Mouse (Mus musculus): ENCODE results near the gene Olfr311. TPM values are rescaled to one million over a fixed set of nuclear protein-coding genes. Genes with fewer than 3 reads are reported as not detected.
"Not testable (repeated sequence)": the region's sequence is repeated elsewhere in the genome, so short reads cannot be mapped to it uniquely, and the experiment has no call there.

The Olfr311 gene
- total RNA-seq (2021): not detected
- long read RNA-seq, experiment 1: 0 reads
- long read RNA-seq, experiment 2: 0 reads

DNA sequence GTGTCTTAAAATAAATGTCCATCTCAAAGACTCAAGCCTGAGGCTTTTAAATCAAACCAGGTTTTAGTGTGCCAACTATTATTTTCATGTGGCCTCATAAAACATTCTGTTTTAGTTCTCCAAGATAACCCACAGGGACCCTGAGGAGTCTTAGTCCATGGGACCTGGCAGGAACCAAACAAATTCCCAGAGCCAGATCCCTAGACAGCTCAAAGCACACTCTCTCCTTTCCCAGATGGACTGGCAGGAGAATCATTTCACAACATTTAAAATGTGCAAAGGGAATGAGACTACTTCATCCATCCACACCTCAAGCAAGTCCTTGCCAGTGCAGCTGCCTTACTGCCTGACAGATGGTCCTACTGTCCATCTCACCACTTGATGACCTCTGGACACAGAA, at the start of gene Olfr311:
Olfr311 (plus strand) TSS at position 301 of the 400 bp plus-strand sequence.
- not testable (repeated sequence) for DNase-seq

DNA sequence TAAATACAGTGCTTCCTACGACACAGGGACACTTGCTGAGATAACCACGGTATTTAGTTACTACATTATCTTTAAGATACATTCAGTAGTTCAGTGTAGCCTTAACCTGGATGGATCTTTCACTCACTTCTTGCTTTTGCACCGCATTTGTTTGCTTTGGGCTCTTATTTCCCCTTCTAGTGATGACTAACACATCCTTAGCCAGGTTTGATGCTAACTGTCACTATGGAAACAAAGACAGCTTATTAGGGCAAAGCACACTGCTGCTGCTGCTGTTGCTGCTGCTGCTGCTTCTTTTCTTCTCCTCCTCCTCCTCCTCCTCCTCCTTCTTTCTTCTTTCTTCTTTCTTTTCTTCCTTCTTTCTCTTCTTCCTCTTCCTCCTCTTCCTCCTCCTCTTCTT, 49.5 kb upstream of the Olfr311 start:
- no peak for DNase-seq

DNA sequence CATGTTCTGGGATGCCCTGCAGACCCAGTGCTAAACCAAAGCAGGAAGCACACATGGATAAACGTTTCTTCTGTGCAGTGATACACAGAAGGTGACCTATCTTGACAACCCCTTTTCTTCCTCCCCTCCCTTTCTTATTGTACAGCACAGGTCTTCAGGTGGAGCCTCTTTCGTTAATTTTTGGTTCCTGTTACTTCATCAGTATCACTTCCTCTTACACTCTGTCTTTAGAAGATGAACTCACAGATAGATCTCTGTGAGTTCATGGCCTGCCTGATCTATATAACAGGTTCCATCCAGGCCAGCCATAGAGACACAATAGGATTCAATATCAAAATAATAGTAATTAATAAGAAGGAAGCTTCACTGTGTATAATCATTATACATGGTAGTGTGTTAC, 49.0 kb upstream of the Olfr311 start:
- no peak for DNase-seq

DNA sequence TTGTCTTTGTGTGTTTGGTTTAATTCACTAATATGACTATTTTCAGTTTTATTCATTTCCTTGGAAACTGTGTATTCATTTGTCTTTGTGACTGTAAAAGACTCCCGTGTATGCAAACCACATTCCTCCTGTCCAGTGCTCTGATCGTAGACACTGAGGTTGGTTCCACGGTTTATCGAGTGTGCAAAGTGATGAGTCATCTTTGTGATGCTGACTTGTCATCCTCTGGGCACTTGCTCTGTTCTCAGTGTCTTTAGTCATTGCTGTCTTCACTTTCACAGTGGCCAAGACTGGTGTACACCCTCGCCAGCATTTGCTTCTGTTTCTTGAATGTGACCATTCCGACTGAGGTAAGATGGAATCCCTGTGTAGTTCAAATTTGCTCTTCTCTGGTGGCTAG, 48.4 kb upstream of the Olfr311 start:
- DNase-seq: no peak

DNA sequence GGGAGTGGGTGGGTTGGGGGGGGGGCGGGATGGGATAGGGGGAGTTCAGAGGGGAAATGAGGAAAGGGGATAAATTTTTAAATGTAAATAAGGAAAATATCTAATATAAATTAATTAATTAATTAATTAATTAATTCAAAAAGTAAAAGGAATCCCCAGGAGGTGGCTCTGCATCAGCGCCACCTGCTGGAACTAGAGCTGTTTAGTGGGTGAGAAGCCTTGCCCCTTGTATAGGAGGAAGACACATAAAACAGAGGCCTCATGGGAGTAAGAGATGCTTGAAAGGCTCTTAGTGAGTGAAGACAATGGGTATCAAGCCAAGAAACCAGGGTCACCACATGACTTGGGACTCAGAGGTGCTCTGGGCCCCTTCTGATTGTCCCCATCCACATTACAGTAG, 43.2 kb upstream of the Olfr311 start:
- DNase-seq: no peak

DNA sequence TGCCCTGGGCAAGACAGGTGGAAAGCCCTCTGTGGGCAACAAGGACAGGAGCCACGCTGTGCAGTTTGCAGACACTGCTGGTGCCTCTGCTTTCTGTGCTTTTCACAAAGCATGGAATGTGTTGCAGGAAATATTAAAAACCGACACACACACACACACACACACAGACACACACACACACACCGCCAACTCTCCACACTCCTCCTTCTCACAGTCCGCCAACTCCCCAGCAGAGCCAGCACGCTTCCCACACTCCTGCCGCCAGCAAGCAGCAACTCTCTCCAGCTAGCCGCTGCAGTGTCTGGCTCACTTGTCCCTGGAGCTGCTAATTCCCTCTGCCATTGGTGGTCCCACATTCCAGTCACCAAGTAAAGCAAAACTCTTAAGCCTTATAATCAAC, 42.2 kb upstream of the Olfr311 start:
- no peak for DNase-seq

DNA sequence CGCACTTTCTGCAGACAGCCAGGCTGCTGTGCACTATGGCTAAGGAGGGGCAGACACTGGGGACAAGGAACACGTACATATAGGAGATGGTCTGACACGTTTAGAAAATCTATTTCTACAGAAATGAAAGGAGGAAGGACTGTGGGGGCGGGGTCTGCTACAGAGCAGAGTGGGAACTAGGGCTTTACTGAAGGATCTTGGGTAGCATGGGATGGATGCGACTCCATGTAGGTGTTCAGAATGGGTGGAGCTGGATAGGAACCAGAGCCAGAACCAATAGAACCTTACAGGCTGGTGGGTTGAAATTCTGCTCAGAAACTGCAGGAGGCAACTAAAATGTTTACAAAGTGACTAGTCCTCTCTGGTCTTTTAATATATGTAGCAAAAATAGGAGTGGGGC, 39.3 kb upstream of the Olfr311 start:
- no peak for DNase-seq

DNA sequence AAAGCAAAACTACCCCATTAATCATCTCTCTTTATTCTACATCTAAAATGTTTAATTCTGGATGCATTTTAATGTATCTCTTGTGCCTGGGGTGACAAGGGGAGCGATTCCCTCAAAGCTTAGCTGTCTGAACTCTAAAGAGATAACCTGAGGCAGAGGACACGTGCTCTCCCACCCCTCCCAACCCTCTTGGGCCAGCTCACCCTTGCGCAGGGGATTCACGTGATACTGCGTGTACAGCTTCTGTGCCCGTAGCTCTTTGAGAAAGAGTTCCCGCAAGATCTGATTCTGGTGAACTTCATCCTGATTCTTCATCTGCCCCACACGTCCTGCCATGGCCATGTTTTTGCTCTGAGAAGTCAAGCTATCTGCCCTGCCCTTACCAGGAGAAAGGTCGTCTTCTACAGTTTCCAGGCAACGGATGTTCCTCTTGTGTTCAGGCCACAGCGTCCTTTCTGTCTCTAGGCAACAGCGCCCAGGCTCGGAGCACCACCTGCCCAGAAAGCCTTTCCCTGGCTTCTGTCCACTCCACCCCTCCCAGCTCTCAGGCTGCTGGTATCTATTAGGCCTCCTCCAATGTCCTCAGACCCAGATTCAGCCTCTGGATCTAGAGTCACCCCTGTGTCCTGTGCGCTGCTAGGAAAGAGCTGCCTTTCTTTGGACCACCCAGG, 37.4 kb upstream of the Olfr311 start, which contains the start of gene Fam183b:
Fam183b (minus strand) TSS at position 403 of the 671 bp plus-strand sequence.
- peak in 1 of 2 experiments; percentile 7 for DNase-seq

DNA sequence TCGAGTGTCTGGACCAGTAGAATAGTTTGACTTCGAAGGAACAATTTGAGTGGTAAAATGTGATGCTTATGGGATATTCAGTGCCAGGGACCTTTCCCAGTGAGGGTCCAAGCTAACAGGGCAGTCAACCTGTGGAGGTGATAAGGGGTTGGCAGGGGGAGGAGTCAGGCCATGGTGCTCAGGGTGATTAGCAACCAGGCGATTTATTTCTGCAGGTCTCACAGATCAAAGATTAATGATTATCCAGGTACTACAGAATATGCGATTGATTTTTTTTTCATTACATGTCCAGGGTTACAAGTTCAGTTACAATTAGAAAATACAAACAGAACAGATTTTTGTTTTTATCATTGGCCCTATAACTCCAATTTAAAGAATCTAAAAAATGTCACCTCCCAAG, 35.2 kb upstream of the Olfr311 start:
- DNase-seq: no peak

DNA sequence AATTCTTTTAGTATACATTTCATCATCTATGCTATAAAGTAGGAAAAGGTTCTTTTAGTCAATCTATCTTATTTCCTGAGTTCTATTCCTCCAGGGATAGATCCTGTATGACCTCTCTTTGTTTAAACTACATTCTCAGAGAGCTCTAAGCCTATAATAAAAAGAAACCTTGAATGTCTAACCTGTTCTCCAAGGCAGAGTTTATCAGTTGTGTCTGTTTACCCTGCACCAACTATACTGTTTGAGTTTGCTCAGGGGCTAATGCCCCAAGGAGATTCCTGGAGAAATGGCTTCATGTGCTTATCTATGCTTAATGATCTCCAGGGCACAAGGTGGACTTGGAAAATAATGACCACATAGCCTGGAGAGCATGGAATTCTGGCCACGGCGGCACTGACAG, 34.7 kb upstream of the Olfr311 start:
- no peak for DNase-seq

DNA sequence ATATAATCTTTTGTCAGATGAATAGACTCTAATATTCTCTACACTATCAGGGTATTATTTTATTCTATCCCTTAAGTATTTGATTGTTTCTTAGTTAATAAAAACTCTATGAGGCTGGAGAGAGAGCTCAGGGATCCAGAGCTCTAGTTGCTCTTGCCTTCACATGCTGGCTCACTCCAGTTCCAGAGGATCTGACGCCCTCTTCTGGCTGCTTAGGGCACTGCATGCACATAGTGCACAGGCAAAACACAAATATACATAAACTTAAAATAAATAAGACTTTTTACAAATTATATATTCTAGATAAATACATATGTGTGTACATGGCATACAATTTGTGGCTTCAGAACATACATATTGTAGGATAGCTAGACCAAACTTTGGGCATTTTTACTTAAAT, 27.1 kb upstream of the Olfr311 start:
- no peak for DNase-seq

DNA sequence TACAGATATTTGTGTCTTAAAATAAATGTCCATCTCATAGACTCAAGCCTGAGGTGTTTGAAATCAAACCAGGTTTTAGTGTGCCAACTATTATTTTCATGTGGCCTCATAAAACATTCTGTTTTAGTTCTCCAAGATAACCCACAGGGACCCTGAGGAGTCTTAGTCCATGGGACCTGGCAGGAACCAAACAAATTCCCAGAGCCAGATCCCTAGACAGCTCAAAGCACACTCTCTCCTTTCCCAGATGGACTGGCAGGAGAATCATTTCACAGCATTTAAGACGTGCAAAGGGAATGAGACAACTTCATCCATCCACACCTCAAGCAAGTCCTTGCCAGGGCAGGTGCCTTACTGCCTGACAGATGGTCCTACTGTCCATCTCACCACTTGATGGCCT, 24.4 kb upstream of the Olfr311 start, which contains the start of gene Olfr313:
Olfr313 (plus strand) TSS at position 301 of the 400 bp plus-strand sequence.
- DNase-seq: not testable (repeated sequence)

DNA sequence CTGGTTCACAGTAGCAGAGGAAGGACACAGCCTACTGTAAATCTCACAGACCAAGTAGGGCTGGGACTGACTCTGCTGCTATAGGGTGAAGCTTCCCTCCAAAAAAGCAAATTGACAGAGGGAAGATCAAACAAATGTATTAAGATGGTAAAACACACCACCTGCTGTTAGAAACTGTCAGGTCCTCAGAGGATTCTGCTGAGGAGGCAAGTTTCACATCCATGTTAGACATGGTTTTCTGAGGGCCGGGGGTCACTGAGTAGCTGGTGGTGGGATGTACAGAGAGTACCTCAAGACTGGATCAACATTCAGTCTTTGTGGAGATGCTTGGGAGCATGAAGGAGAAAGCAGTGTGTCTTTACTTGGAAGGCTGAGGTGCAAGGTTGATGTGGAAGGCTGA, 23.4 kb upstream of the Olfr311 start:
- DNase-seq: no peak

DNA sequence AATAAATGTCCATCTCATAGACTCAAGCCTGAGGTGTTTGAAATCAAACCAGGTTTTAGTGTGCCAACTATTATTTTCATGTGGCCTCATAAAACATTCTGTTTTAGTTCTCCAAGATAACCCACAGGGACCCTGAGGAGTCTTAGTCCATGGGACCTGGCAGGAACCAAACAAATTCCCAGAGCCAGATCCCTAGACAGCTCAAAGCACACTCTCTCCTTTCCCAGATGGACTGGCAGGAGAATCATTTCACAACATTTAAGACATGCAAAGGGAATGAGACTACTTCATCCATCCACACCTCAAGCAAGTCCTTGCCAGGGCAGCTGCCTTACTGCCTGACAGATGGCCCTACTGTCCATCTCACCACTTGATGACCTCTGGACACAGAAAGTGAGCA, 10.1 kb upstream of the Olfr311 start, which contains the start of gene Olfr312:
Olfr312 (plus strand) TSS at position 301 of the 400 bp plus-strand sequence.
- DNase-seq: not testable (repeated sequence)

DNA sequence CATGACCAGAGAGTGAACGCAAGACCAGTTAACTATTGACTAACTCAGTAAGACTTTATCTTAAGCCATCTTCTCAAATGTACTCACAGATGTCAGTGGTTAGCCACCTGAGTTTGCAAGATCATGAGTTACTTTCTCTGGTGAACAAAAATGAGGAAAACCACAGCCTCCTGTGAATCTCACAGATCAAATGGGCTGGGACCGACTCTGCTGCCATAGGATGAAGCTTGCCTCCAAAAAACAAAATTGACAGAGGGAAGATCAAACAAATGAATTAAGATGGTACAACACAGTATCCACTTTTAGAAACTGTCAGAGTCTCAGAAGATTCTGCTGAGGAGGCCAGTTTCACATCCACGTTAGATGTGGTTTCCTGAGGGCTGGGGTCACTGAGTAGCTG, 9.3 kb upstream of the Olfr311 start:
- no peak for DNase-seq

DNA sequence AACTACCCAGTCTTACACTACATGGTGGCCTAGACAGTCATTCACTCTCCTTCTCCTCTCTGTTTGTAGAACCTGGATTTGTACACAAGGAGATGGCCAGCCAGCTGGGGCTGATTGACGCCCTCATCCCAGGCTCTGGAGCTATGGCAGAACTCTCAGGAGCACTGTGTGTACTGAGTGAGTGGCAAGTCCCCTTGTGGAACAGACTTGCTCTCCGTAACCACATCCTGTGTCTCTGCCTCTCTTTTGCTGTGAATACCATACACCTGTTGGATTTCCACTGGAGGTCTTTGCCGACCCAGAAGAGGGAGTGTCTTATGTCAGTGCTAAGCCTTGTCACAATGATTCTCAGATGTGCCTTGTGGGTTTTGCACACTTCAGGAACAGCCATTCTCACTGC, 6.5 kb upstream of the Olfr311 start:
- not testable (repeated sequence) for DNase-seq

DNA sequence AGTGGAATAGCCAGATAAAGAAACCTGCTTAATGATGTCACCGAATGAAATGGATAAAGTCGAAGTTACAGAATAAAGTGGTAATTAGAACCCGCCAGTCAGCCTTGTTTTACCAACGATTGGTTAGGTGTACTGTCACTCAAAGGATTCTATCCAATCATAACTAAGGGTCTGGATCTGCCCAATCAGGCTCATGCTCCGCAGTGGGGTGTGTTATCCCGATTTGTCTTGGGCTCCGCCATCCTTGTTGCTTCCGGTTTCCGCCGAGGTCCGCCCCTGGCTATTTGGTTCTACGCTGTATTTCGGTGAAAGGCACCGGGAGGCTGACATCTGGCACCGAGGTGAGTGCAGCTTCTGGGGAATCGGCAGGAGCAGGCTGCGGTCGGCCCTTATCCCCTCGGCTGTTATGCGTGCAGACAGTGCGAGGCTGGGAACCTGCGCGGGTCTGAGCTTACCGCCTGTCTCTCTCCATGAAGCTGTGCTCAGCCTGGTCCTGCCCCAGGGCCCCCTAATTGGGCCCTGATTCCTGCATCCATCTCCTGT, 7.9 kb downstream of the Olfr311 start, which contains the start of gene Gm12258:
Gm12258 (plus strand) TSS at position 240 of the 543 bp plus-strand sequence.
- peak; percentile 87 for DNase-seq

DNA sequence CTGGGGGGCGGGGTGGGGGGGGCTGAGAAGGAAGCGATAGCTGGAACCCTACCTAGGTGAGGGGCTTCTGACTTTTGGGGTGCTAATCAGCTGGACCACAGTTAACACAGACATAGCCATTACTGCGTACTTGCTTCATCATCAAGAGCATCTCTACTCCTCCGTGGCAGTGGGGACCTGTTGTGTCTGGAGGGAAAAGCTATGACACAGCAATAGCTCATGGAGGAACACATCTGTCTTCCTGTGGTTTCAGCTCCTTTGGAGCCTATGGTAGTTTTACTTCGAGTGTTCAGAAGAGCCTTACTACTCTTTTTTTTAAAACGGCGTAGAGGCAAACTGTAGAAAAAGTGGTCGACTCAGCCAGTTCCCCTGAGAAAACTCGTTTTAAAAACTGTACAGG, 8.6 kb downstream of the Olfr311 start:
- no peak for DNase-seq

DNA sequence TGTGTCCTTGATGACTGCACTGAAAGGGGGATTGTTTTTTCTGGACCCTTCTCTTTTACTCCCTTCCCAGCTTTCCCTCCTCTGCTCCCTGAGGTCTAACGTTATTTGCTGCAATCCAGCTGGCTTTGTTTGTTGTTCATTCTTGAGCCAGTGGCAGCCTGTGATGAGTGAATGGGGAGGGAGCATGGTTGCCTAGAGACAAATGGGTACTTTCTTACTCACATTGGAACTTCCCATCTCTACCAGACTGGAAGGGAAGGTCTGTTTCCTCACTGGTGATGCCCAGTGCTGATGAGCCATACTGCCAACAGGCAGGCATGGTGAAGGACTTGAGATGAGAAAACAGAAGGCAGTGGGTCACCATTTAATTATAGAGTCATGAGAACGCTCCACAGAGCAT, 10.7 kb downstream of the Olfr311 start:
- no peak for DNase-seq

DNA sequence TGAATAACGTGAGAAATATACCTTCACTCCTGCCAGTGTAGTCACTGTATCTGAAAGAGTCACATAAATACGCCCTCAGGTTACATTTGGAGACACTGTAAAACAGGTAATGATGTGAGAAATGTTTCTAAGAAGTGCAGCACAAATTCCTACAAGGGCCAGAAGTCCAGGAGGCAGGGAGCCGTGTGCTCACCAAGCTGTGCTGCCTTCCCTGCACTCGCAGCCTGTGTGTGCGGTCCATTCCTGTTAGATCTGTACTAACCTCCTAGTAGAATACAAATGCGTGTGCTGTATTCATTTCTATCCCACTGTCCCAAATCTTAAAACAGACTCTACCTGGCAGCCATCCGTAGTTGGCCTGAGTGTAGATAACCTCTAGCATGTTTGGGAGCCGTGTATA, 21.7 kb downstream of the Olfr311 start:
- DNase-seq: no peak

DNA sequence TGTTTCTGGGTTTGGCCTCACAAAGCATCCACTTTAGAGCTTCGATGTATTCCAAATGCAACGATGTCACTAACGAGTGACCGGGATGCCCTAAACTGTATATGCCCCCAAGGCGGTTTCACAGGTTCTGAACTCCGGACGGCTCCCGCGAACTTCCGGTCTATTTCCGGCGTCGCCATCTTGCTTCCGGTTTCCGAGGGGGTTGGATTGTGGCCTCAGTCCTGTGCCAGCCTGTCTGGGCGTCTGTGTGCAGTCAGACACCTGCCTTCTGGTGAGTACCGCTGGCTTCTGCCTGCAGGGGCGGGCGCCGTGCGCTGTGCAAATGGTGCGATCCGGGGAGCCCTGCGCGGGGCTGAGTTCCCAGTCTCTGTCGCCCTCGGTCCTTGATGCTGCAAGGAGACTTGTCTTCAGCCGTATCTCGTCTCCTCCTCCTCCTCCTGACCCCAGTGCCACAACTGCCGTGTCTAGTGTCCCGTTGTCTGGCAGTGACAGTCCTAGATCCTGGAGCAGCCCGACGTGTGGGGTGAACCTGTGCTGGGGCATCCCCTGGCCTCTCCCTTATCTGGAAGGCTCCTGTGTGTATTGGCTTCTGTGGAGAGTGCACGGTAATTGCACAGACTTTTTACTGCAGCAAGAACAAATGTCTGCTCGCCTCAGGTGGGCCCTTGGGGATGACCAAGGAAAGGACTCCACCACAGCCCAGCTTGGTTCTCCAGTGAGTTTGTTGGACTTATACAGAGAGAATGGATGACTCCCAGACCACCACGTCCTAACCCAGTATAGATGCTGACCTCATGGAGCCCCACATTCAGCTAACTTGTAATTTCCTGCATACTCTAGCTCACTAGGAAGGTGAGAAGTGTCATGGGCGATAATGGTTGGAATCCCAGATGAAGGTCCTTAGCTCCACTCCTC, 28.2 kb downstream of the Olfr311 start, which contains the start of gene 2810021J22Rik:
2810021J22Rik (plus strand) TSS at position 178 of the 915 bp plus-strand sequence.
- DNase-seq: peak; percentile 85 to 89

DNA sequence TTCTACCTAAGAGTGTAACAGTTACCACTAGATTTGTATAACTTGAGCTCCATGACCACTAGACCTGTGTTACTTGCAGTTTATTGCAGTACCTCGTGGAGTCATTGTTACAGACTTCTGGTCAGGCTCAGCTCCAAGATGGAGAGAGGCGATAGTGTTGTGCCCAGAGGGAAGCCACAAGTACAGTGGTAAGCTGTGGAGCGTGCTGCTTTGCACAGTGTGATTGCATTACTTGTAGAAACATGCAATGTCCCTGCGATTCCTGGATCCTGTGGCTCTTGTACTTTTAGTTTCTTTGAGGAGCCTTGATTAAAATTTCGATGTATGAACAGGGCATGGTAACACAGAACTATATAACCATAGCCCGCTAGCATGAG, 28.9 kb downstream of the Olfr311 start:
- DNase-seq: no peak

DNA sequence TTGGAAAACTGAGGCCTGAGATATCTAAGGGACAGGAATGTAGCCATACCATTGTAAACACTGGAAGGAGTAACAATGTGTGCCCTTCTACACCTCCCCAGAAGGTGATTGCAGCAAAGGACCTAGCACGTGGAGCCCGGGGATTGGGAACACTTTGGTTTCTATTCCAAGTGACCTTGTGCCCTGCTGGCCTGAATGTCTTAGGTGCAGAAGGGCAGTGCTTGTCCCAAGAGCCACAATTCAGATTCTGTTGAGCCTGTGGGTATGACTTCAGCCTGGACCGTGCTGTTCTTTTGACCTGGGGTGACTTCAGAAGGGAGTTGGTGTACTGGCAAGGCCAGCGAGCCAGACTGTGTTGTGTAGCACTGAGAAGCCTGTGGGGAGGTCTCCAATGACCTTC, 31.9 kb downstream of the Olfr311 start:
- peak; percentile 11 to 34 for DNase-seq

All from adrenal gland, postnatal 36 days (tissue).